Mouse (Mus musculus): ENCODE measurements at regions not wholly inside any gene's neighbourhood (a gene's known extent, or its start where the extent isn't known, plus 50 kb on each side); places are given as distances from the start of the nearest gene placed in this dataset.

GRCm38 (mm10) chr9:102782926-102783850, 51.5 kb upstream of the Ryk start:
- no peak for DNase-seq (ENCODE audit: low spot score)

- DNase-seq (ENCODE audit: low spot score) = peak; percentile 94
Measured at GRCm38 (mm10) chr9:102784329-102785026, 50.2 kb upstream of the Ryk start.
